ENCODE assay signal across 9 mouse cellular contexts in the genomic region with DNA sequence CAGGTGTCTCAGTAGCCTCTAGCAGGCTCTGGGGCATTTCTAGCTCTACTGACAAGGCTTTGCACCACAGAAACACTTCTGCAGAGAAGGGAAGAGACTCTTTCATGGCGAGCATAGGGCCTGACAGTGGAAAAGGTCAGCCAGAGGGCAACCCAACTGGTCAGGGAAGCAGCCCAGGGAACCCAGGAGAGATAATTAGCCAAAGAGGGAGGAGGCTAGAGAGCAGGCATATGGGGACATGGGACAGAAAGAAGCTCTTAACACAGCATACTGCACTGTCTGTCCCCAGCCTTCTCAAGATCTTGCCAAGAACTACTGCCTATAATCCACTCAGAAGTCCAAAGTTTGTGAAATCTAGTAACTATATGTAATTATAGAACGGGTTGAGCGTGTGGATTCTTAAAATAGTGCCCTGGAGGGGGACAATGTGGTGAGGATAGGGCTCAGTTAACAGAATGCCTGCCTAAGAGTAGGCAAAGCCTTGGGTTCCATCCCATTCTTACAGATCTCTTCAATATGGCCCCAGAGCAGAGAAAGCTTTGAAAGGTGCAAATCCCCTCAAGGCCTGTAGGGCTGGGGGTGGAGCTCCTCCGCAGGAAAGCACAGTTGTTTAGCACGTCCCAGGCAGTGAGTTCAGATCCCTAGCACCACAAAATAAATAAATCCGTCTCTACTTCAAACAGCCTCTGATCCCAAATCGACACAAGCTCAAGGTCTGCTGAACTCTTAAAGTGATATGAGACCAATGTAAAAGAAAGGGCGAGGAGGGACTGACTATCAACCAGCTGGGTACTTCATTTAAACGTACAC. TPM values are rescaled to one million over a fixed set of nuclear protein-coding genes. Genes with fewer than 3 reads are reported as not detected.
DNase-seq lines count a peak whose midpoint lies in the region; ATAC-seq and TF ChIP-seq lines count a peak whose summit lies in the region.
"Had no signal": no experiment of that assay in that cellular context is flagged by ENCODE, and none has a peak within 500 bp of the region (broad histone marks: within the 10 kb centered on the region; RNA-seq: fewer than 3 reads in every experiment).

No protein-coding gene starts in this region.

- ATAC-seq in embryonic facial prominence, embryonic 13.5 days (ENCODE audit: insufficient number of reproducible peaks, insufficient read depth, low FRiP score, low TSS enrichment, low read depth): no peak
- no peak for ATAC-seq in hindbrain, embryonic 14.5 days (ENCODE audit: low FRiP score)
- ATAC-seq in neural tube, embryonic 13.5 days (ENCODE audit: low read depth): no peak
- ATAC-seq in megakaryocyte-erythroid progenitor cell, adult 5-6 weeks (replicated peaks; ENCODE audit: low FRiP score, low TSS enrichment, poor library complexity, severe bottlenecking): no peak

- peaks cover 73% of the 10 kb centered on the region for H3K4me1 ChIP-seq in embryonic facial prominence, embryonic 13.5 days
- H3K4me1 ChIP-seq in hindbrain, embryonic 14.5 days (replicated peaks; ENCODE audit: control insufficient read depth, insufficient read depth, low read length): peaks cover 26% of the 10 kb centered on the region
- H3K4me1 ChIP-seq in neural tube, embryonic 13.5 days (replicated peaks): peaks cover 86% of the 10 kb centered on the region

- H3K27me3 ChIP-seq in embryonic facial prominence, embryonic 13.5 days: peaks cover 54% of the 10 kb centered on the region
- no peaks in the 10 kb centered on the region for H3K27me3 ChIP-seq in hindbrain, embryonic 14.5 days (ENCODE audit: control insufficient read depth, insufficient read depth, low read length)
- H3K27me3 ChIP-seq in neural tube, embryonic 13.5 days: no peaks in the 10 kb centered on the region

- 0 out of 2 replicates have a peak overlapping the region, but pooled peaks have one; percentile 18 for H3K27ac ChIP-seq in layer of hippocampus, adult 2 months
- no peak overlapping the region for H3K27ac ChIP-seq in embryonic facial prominence, embryonic 13.5 days
- no peak overlapping the region for H3K27ac ChIP-seq in hindbrain, embryonic 14.5 days
- H3K27ac ChIP-seq in neural tube, embryonic 13.5 days (replicated peaks): no peak overlapping the region

- no peaks in the 10 kb centered on the region for H3K9me3 ChIP-seq in embryonic facial prominence, embryonic 13.5 days
- no peaks in the 10 kb centered on the region for H3K9me3 ChIP-seq in hindbrain, embryonic 14.5 days (ENCODE audit: control insufficient read depth, low read length)
- no peaks in the 10 kb centered on the region for H3K9me3 ChIP-seq in neural tube, embryonic 13.5 days

- DNase-seq in layer of hippocampus, adult 2 months (ENCODE audit: low spot score in 2 of 2): no peak
- no peak for DNase-seq in layer of hippocampus, adult 8-10 months (ENCODE audit: low spot score in 2 of 2)
- DNase-seq in hindbrain, embryonic 14.5 days (ENCODE audit: low spot score): no peak
- DNase-seq in frontal cortex, postnatal 36 days (ENCODE audit: low spot score in 2 of 2): no peak
- DNase-seq in ovary, postnatal 36 days (ENCODE audit: low spot score): no peak
- DNase-seq: thymus, postnatal 4 days had no signal

- TF ChIP-seq CTCF in layer of hippocampus, adult 2 months (conservative IDR thresholded peaks at IDR 0.05): peak; percentile 40

- no peaks in the 10 kb centered on the region for H3K36me3 ChIP-seq in embryonic facial prominence, embryonic 13.5 days
- no peaks in the 10 kb centered on the region for H3K36me3 ChIP-seq in hindbrain, embryonic 14.5 days (replicated peaks; ENCODE audit: control insufficient read depth, insufficient read depth)
- H3K36me3 ChIP-seq in neural tube, embryonic 13.5 days: no peaks in the 10 kb centered on the region

- H3K9ac ChIP-seq in embryonic facial prominence, embryonic 13.5 days: no peak overlapping the region
- no peak overlapping the region for H3K9ac ChIP-seq in hindbrain, embryonic 14.5 days
- no peak overlapping the region for H3K9ac ChIP-seq in neural tube, embryonic 13.5 days

- no peak overlapping the region; the same call in 1 of the 2 replicates for H3K4me3 ChIP-seq in layer of hippocampus, adult 2 months
- 0 out of 2 replicates have a peak overlapping the region, but pooled peaks have one; percentile 2 for H3K4me3 ChIP-seq in embryonic facial prominence, embryonic 13.5 days
- H3K4me3 ChIP-seq in hindbrain, embryonic 14.5 days (replicated peaks; ENCODE audit: low read length): peak overlapping the region; percentile 94
- peak overlapping the region; percentile 97 for H3K4me3 ChIP-seq in neural tube, embryonic 13.5 days

- WGBS in embryonic facial prominence, embryonic 13.5 days: 48% methylated on average over 9 of the region's 9 CpGs
- 43% methylated on average over 9 of the region's 9 CpGs for WGBS in hindbrain, embryonic 14.5 days
- WGBS in neural tube, embryonic 13.5 days: 44% methylated on average over 9 of the region's 9 CpGs

- H3K4me2 ChIP-seq in embryonic facial prominence, embryonic 13.5 days: peak overlapping the region; percentile 90
- peak overlapping the region; percentile 96 for H3K4me2 ChIP-seq in hindbrain, embryonic 14.5 days (replicated peaks)
- H3K4me2 ChIP-seq in neural tube, embryonic 13.5 days: peak overlapping the region; percentile 93

RNA-seq across cellular contexts. Expression of a gene that starts 4.6 kb away (rescaled TPM):
- total RNA-seq in layer of hippocampus, adult 2 months (2021): 10 to 100 TPM; 26.2 to 27.4 TPM
- 10 to 100 TPM; 25.4 to 44.9 (median 33.5) TPM for total RNA-seq in layer of hippocampus, adult 8-10 months (2022)
- polyA plus RNA-seq in embryonic facial prominence, embryonic 13.5 days (2015; fragmentation: Nextera tagmentation; extraction: Ambion mirVana): 17.4 and 18.9 TPM in 2 replicates
- 22.3 and 30.2 TPM in 2 replicates for polyA plus RNA-seq in hindbrain, embryonic 14.5 days (2014; fragmentation: Nextera tagmentation; extraction: Ambion mirVana)
- 10.5 and 12.9 TPM in 2 replicates for polyA plus RNA-seq in neural tube, embryonic 13.5 days (2015; fragmentation: Nextera tagmentation; extraction: Ambion mirVana)
- total RNA-seq in megakaryocyte-erythroid progenitor cell, adult 5-6 weeks (2014; fragmentation: Nextera tagmentation): 4.1 and 29.0 TPM in 2 replicates
- total RNA-seq in megakaryocyte-erythroid progenitor cell, adult 5-6 weeks (2017): 2.7 and 3.5 TPM in 2 replicates
